19 mouse cellular contexts compared by ENCODE assay signal in genomic region chr11:69297799-69298198, GRCm38 (mm10).
"Had no signal": no experiment of that assay in that cellular context is flagged by ENCODE, and none has a peak within 500 bp of the region (broad histone marks: within the 10 kb centered on the region; RNA-seq: fewer than 3 reads in every experiment).

No protein-coding gene starts in this region.

- H3K4me2 ChIP-seq: liver, embryonic 15.5 days; lung, embryonic 15.5 days; midbrain, embryonic 11.5 days; midbrain, embryonic 13.5 days; midbrain, embryonic 15.5 days; neural tube, embryonic 12.5 days; stomach, embryonic 15.5 days had no signal

- H3K9me3 ChIP-seq: liver, embryonic 15.5 days; lung, embryonic 15.5 days; megakaryocyte, embryonic 14.5 days; midbrain, embryonic 13.5 days; midbrain, embryonic 15.5 days; neural tube, embryonic 12.5 days; stomach, embryonic 15.5 days had no signal

- DNase-seq: liver, postnatal 0 days; lung, adult 2 months; lung, postnatal 14 days; lung, postnatal 36 days; right cerebral cortex, postnatal 25 days; thymus, adult 2 months; thymus, postnatal 25 days; thymus, postnatal 4 days had no signal

- H3K9ac ChIP-seq: liver, embryonic 15.5 days; liver, postnatal 0 days; lung, embryonic 15.5 days; midbrain, embryonic 15.5 days; neural tube, embryonic 12.5 days; stomach, embryonic 15.5 days had no signal

- H3K27ac ChIP-seq: liver, embryonic 15.5 days; lung, embryonic 15.5 days; macrophage; midbrain, embryonic 13.5 days; midbrain, embryonic 15.5 days; neural tube, embryonic 12.5 days; stomach, embryonic 15.5 days; stomach, postnatal 0 days had no signal

- H3K4me1 ChIP-seq: liver, embryonic 15.5 days; lung, embryonic 15.5 days; midbrain, embryonic 13.5 days; midbrain, embryonic 15.5 days; neural tube, embryonic 12.5 days; stomach, embryonic 15.5 days had no signal

- H3K4me3 ChIP-seq: liver, embryonic 15.5 days; lung, embryonic 15.5 days; megakaryocyte, embryonic 14.5 days; midbrain, embryonic 13.5 days; midbrain, embryonic 15.5 days; neural tube, embryonic 12.5 days; stomach, embryonic 15.5 days had no signal

- H3K27me3 ChIP-seq: liver, embryonic 15.5 days; lung, embryonic 15.5 days; midbrain, embryonic 13.5 days; midbrain, embryonic 15.5 days; neural tube, embryonic 12.5 days; stomach, embryonic 15.5 days had no signal

- ATAC-seq: liver, postnatal 0 days; lung, postnatal 0 days; midbrain, embryonic 13.5 days; midbrain, embryonic 15.5 days had no signal
